Mouse (Mus musculus): Measurements from ENCODE around the gene Hoxa11. TPM values are rescaled to one million over a fixed set of nuclear protein-coding genes. Genes with fewer than 3 reads are reported as not detected.

Hoxa11 gene
- polyA plus RNA-seq, 1 experiment from 2014 or later, result 27.9 TPM

- H3K9ac ChIP-seq (replicated peaks; ENCODE audit: low read length), result peak overlapping the region; percentile 77
These were observed 3.2 kb upstream of the Hoxa11 start for GRCm38 (mm10) chr6:52248638-52249414.

DNA sequence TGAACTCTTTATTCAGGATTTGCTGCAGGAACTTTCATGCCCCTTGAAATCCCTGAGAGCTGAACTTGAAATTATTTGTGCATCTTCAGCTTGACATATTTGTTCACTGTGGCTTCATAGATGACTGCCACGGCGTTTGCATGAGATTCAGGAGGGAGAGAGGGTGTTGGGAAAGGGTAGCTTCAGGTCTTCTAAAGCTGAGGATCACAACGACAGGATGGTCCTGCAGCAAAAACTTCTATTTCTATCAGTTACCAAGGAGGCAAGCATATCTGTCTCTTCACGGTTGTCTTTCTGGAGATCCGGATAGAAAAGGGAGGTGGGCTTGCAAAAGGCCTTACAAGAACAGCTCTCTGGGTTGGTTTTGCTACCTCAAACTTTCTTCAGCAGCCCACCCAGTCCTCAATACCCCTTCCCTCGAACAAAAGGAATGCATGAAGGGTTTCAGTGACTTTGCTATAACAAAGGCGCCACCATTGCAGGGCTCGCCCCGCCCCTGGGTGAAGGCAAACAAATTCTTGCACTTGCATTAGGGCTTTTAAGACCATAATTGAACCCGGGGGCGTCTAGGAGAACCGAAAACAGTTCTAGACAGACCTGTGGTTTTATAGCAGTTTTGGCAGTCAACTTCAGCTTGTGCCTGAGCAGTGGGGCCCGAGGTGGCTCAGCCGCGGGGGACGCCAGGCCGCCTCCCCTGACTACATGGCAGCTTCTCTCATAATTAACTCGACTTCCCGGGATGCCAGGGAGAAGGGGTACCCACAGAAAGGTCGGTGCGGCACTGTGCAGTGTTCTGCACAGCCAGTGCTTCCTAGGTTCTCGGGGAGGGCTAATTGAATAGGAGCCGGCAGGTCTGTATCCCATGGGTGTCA lies 2.4 kb upstream of the Hoxa11 start:
- peak overlapping the region; percentile 77 for H3K9ac ChIP-seq (replicated peaks; ENCODE audit: low read length)
- peaks cover 26% of the 10 kb centered on the region for H3K4me1 ChIP-seq (ENCODE audit: insufficient read depth, low read length)
- peak overlapping the region; percentile 50 for H3K4me3 ChIP-seq (ENCODE audit: low read length)
- peak overlapping the region; percentile 95 for H3K27ac ChIP-seq (ENCODE audit: low read length)
- WGBS, result 4% methylated on average over 23 of the region's 23 CpGs
- H3K9me3 ChIP-seq (ENCODE audit: low read length), result no peaks in the 10 kb centered on the region
- 0 out of 2 replicates have a peak, but pooled peaks have one; percentile 7 for ATAC-seq (ENCODE audit: low FRiP score, low TSS enrichment)
- H3K36me3 ChIP-seq (ENCODE audit: insufficient read depth, low read length), result 0 out of 2 replicates have a peak, but pooled peaks cover 3% of the 10 kb centered on the region
- peak overlapping the region; percentile 67 for H3K4me2 ChIP-seq (replicated peaks; ENCODE audit: low read depth, low read length)
- H3K27me3 ChIP-seq (ENCODE audit: insufficient read depth, low read length), result peaks cover 26% of the 10 kb centered on the region

More at GRCm38 (mm10) chr6:52248638-52249414, 3.2 kb upstream of the Hoxa11 start:
- Histone ChIP-seq H3K27me3 (ENCODE audit: insufficient read depth, low read length) (peaks cover 31% of the 10 kb centered on the region), H3K4me3 (ENCODE audit: low read length) (peak overlapping the region; percentile 50), H3K4me1 (ENCODE audit: insufficient read depth, low read length) (peaks cover 32% of the 10 kb centered on the region), H3K9me3 (ENCODE audit: low read length) (no peaks in the 10 kb centered on the region), H3K4me2 (replicated peaks; ENCODE audit: low read depth, low read length) (peak overlapping the region; percentile 67), H3K36me3 (ENCODE audit: insufficient read depth, low read length) (0 out of 2 replicates have a peak, but pooled peaks cover 3% of the 10 kb centered on the region), H3K27ac (ENCODE audit: low read length) (peak overlapping the region; percentile 95)
- 4% methylated on average over 27 of the region's 27 CpGs for WGBS
- no peak for ATAC-seq (ENCODE audit: low FRiP score, low TSS enrichment)

DNA sequence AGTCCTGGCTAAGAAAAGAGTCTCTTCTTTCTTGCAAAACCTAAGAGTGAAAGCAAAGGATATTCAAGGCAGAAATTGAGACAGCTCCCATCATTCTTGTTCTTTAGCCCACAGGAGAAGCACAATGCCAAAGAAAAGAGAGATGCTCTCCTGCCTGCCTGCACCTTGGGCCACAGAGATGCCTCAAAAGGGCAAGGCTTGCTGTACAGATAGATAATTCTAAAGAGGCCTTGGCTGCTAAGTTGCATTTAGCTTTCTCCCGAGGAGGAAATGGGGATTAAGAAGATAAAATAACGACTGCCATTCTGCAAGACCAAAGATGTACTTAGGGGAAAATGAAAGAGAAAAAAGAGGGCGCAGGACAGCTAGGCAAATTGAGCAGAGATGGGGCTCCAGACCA lies 1.3 kb upstream of the Hoxa11 start:
- peaks cover 19% of the 10 kb centered on the region for H3K27me3 ChIP-seq (ENCODE audit: insufficient read depth, low read length)
- peak overlapping the region; percentile 96 for H3K27ac ChIP-seq (ENCODE audit: low read length)
- peak overlapping the region; percentile 98 for H3K9ac ChIP-seq (replicated peaks; ENCODE audit: low read length)
- WGBS, result 9% methylated on average over 3 of the region's 3 CpGs
- no peak for ATAC-seq (ENCODE audit: low FRiP score, low TSS enrichment)
- H3K9me3 ChIP-seq (ENCODE audit: low read length), result no peaks in the 10 kb centered on the region
- peak overlapping the region; percentile 80 for H3K4me3 ChIP-seq (ENCODE audit: low read length)
- peaks cover 3% of the 10 kb centered on the region; the same call in 1 of the 2 replicates for H3K36me3 ChIP-seq (ENCODE audit: insufficient read depth, low read length)
- peaks cover 31% of the 10 kb centered on the region for H3K4me1 ChIP-seq (ENCODE audit: insufficient read depth, low read length)
- peak overlapping the region; percentile 78 for H3K4me2 ChIP-seq (replicated peaks; ENCODE audit: low read depth, low read length)

- peaks cover 3% of the 10 kb centered on the region; the same call in 1 of the 2 replicates for H3K36me3 ChIP-seq (ENCODE audit: insufficient read depth, low read length)
- H3K4me3 ChIP-seq (ENCODE audit: low read length), result peak overlapping the region; percentile 80
- peak overlapping the region; percentile 96 for H3K27ac ChIP-seq (ENCODE audit: low read length)
- peaks cover 14% of the 10 kb centered on the region; the same call in 1 of the 2 replicates for H3K27me3 ChIP-seq (ENCODE audit: insufficient read depth, low read length)
- H3K4me1 ChIP-seq (ENCODE audit: insufficient read depth, low read length), result peaks cover 36% of the 10 kb centered on the region
- H3K4me2 ChIP-seq (replicated peaks; ENCODE audit: low read depth, low read length), result peak overlapping the region; percentile 78
- no peaks in the 10 kb centered on the region for H3K9me3 ChIP-seq (ENCODE audit: low read length)
- 0 out of 2 replicates have a peak, but pooled peaks have one; percentile 21 for ATAC-seq (ENCODE audit: low FRiP score, low TSS enrichment)
- WGBS, result under 1% methylated on average over 26 of the region's 26 CpGs
- H3K9ac ChIP-seq (replicated peaks; ENCODE audit: low read length), result peak overlapping the region; percentile 98
These were observed 793 bp upstream of the Hoxa11 start for GRCm38 (mm10) chr6:52246403-52246803.

GRCm38 (mm10) chr6:52245040-52245756 lies 412 bp downstream of the Hoxa11 start:
- ATAC-seq (ENCODE audit: low FRiP score, low TSS enrichment), result peak; percentile 17; the same call in 1 of the 2 replicates
- Histone ChIP-seq H3K27me3 (ENCODE audit: insufficient read depth, low read length) (0 out of 2 replicates have a peak, but pooled peaks cover 6% of the 10 kb centered on the region), H3K36me3 (ENCODE audit: insufficient read depth, low read length) (peaks cover 3% of the 10 kb centered on the region; the same call in 1 of the 2 replicates), H3K4me3 (ENCODE audit: low read length) (peak overlapping the region; percentile 80), H3K4me2 (replicated peaks; ENCODE audit: low read depth, low read length) (peak overlapping the region; percentile 78), H3K27ac (ENCODE audit: low read length) (peak overlapping the region; percentile 96), H3K9ac (replicated peaks; ENCODE audit: low read length) (peak overlapping the region; percentile 98), H3K4me1 (ENCODE audit: insufficient read depth, low read length) (peaks cover 44% of the 10 kb centered on the region), H3K9me3 (ENCODE audit: low read length) (no peaks in the 10 kb centered on the region)
- WGBS, result under 1% methylated on average over 71 of the region's 71 CpGs

- Histone ChIP-seq H3K4me3 (ENCODE audit: low read length) (peak overlapping the region; percentile 80), H3K9ac (replicated peaks; ENCODE audit: low read length) (peak overlapping the region; percentile 98), H3K4me1 (ENCODE audit: insufficient read depth, low read length) (peaks cover 38% of the 10 kb centered on the region), H3K4me2 (replicated peaks; ENCODE audit: low read depth, low read length) (peak overlapping the region; percentile 78), H3K9me3 (ENCODE audit: low read length) (no peaks in the 10 kb centered on the region), H3K36me3 (ENCODE audit: insufficient read depth, low read length) (no peaks in the 10 kb centered on the region; the same call in 1 of the 2 replicates), H3K27me3 (ENCODE audit: insufficient read depth, low read length) (0 out of 2 replicates have a peak, but pooled peaks cover 6% of the 10 kb centered on the region), H3K27ac (ENCODE audit: low read length) (peak overlapping the region; percentile 96)
- WGBS, result 3% methylated on average over 23 of the region's 23 CpGs
- ATAC-seq (ENCODE audit: low FRiP score, low TSS enrichment), result no peak
These were observed 1.1 kb downstream of the Hoxa11 start for GRCm38 (mm10) chr6:52244471-52245039.

DNA sequence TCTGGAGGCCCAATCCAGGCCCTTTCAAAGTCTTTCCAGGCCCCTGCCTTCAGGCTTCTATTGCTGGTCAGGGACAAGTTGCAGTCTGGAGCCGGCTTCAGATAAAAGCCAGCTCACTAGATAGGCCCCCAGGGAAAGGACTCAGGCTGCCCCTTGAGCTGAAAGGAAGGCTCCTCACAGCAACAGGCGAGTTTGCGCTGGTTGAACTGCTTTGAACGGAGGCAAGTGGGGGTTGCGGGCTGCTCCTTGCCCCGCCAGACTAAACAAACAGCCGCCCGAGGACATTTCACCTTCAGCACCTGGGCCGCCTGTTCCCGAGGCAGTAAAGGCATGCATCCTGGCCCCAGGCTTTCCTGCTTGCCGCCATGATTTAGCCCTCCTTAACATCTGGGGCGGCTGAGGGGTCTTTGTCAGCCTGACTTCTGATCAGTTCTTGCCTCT lies 1.9 kb downstream of the Hoxa11 start:
- Histone ChIP-seq H3K27ac (ENCODE audit: low read length) (peak overlapping the region; percentile 96), H3K4me3 (ENCODE audit: low read length) (peak overlapping the region; percentile 80), H3K4me1 (ENCODE audit: insufficient read depth, low read length) (peaks cover 30% of the 10 kb centered on the region), H3K9ac (replicated peaks; ENCODE audit: low read length) (peak overlapping the region; percentile 98), H3K9me3 (ENCODE audit: low read length) (no peaks in the 10 kb centered on the region), H3K36me3 (ENCODE audit: insufficient read depth, low read length) (no peaks in the 10 kb centered on the region; the same call in 1 of the 2 replicates), H3K4me2 (replicated peaks; ENCODE audit: low read depth, low read length) (peak overlapping the region; percentile 78), H3K27me3 (ENCODE audit: insufficient read depth, low read length) (0 out of 2 replicates have a peak, but pooled peaks cover 6% of the 10 kb centered on the region)
- 7% methylated on average over 12 of the region's 12 CpGs for WGBS
- ATAC-seq (ENCODE audit: low FRiP score, low TSS enrichment), result no peak

GRCm38 (mm10) chr6:52242801-52243332 lies 2.7 kb downstream of the Hoxa11 start:
- H3K4me1 ChIP-seq (ENCODE audit: insufficient read depth, low read length), result peaks cover 23% of the 10 kb centered on the region
- H3K27me3 ChIP-seq (ENCODE audit: insufficient read depth, low read length), result 0 out of 2 replicates have a peak, but pooled peaks cover 6% of the 10 kb centered on the region
- peak overlapping the region; percentile 78 for H3K4me2 ChIP-seq (replicated peaks; ENCODE audit: low read depth, low read length)
- peak overlapping the region; percentile 80 for H3K4me3 ChIP-seq (ENCODE audit: low read length)
- H3K27ac ChIP-seq (ENCODE audit: low read length), result peak overlapping the region; percentile 96
- H3K36me3 ChIP-seq (ENCODE audit: insufficient read depth, low read length), result no peaks in the 10 kb centered on the region; the same call in 1 of the 2 replicates
- H3K9me3 ChIP-seq (ENCODE audit: low read length), result no peaks in the 10 kb centered on the region
- WGBS, result 20% methylated on average over 4 of the region's 4 CpGs
- H3K9ac ChIP-seq (replicated peaks; ENCODE audit: low read length), result peak overlapping the region; percentile 98
- ATAC-seq (ENCODE audit: low FRiP score, low TSS enrichment), result no peak

Measured in kidney, embryonic 16.5 days (tissue).